Mouse (Mus musculus): Measurements from ENCODE around the gene Skor1. TPM values are rescaled to one million over a fixed set of nuclear protein-coding genes. Genes with fewer than 3 reads are reported as not detected.

Gene Skor1
- polyA plus RNA-seq, 1 experiment from 2014 or later, result 0.12 TPM

Other genes with a start within 250 kb of the Skor1 start
- 56.5 and 69.6 TPM in 2 replicates for gene Pias1, start 161.0 kb downstream of the Skor1 start, polyA plus RNA-seq (2014; fragmentation: Nextera tagmentation; extraction: Ambion mirVana)
- 39.8 and 42.0 TPM in 2 replicates for gene Map2k5, start 228.9 kb upstream of the Skor1 start, polyA plus RNA-seq (2014; fragmentation: Nextera tagmentation; extraction: Ambion mirVana)

Measured in limb, embryonic 11.5 days (tissue).